9 mouse cellular contexts compared by ENCODE assay signal in genomic region chr4:137305831-137306576, GRCm38 (mm10). TPM values are rescaled to one million over a fixed set of nuclear protein-coding genes. Genes with fewer than 3 reads are reported as not detected.
A peak's percentile ranks its signal among the peaks of the same experiment; 100 is the strongest.
DNase-seq lines count a peak whose midpoint lies in the region; ATAC-seq lines count a peak whose summit lies in the region.
"Had no signal": no experiment of that assay in that cellular context is flagged by ENCODE, and none has a peak within 500 bp of the region (broad histone marks: within the 10 kb centered on the region; RNA-seq: fewer than 3 reads in every experiment).

No protein-coding gene starts in this region.

- no peak overlapping the region for H3K4me3 ChIP-seq in forebrain, embryonic 11.5 days (ENCODE audit: low read depth, low read length)
- H3K4me3 ChIP-seq in forebrain, embryonic 16.5 days (replicated peaks; ENCODE audit: low read length), result no peak overlapping the region
- H3K4me3 ChIP-seq in midbrain, embryonic 14.5 days (replicated peaks; ENCODE audit: low read depth, low read length), result no peak overlapping the region
- H3K4me3 ChIP-seq in midbrain, embryonic 13.5 days (replicated peaks), result no peak overlapping the region
- no peak overlapping the region for H3K4me3 ChIP-seq in kidney, embryonic 16.5 days (ENCODE audit: low read length)
- H3K4me3 ChIP-seq in stomach, embryonic 14.5 days (ENCODE audit: low read depth, low read length), result no peak overlapping the region
- H3K4me3 ChIP-seq: lung, embryonic 15.5 days had no signal

- no peak overlapping the region for H3K4me2 ChIP-seq in forebrain, embryonic 11.5 days (ENCODE audit: low read depth, low read length, severe bottlenecking)
- H3K4me2 ChIP-seq in forebrain, embryonic 16.5 days (ENCODE audit: low read length), result no peak overlapping the region
- H3K4me2 ChIP-seq in midbrain, embryonic 14.5 days (ENCODE audit: low read length), result no peak overlapping the region
- no peak overlapping the region for H3K4me2 ChIP-seq in midbrain, embryonic 13.5 days (replicated peaks)
- H3K4me2 ChIP-seq in kidney, embryonic 16.5 days (replicated peaks; ENCODE audit: low read depth, low read length), result no peak overlapping the region
- no peak overlapping the region for H3K4me2 ChIP-seq in stomach, embryonic 14.5 days (replicated peaks; ENCODE audit: low read depth, low read length)
- H3K4me2 ChIP-seq: lung, embryonic 15.5 days had no signal

- H3K27ac ChIP-seq in forebrain, embryonic 11.5 days (ENCODE audit: low read depth, low read length), result no peak overlapping the region
- no peak overlapping the region for H3K27ac ChIP-seq in forebrain, embryonic 16.5 days (ENCODE audit: low read length)
- H3K27ac ChIP-seq in midbrain, embryonic 14.5 days (replicated peaks; ENCODE audit: low read depth, low read length), result 0 out of 2 replicates have a peak overlapping the region, but pooled peaks have one; percentile 13
- no peak overlapping the region for H3K27ac ChIP-seq in midbrain, embryonic 13.5 days
- peak overlapping the region; percentile 78 for H3K27ac ChIP-seq in kidney, embryonic 16.5 days (ENCODE audit: low read length)
- peak overlapping the region; percentile 27; the same call in 1 of the 2 replicates for H3K27ac ChIP-seq in stomach, embryonic 14.5 days (ENCODE audit: low read length)
- H3K27ac ChIP-seq: lung, embryonic 15.5 days had no signal

- H3K9me3 ChIP-seq in forebrain, embryonic 11.5 days (ENCODE audit: control insufficient read depth, low read length), result no peaks in the 10 kb centered on the region
- no peaks in the 10 kb centered on the region for H3K9me3 ChIP-seq in forebrain, embryonic 16.5 days (ENCODE audit: control insufficient read depth, low read length)
- H3K9me3 ChIP-seq in midbrain, embryonic 14.5 days (ENCODE audit: control insufficient read depth, low read length), result no peaks in the 10 kb centered on the region
- H3K9me3 ChIP-seq in midbrain, embryonic 13.5 days, result no peaks in the 10 kb centered on the region
- H3K9me3 ChIP-seq in kidney, embryonic 16.5 days (ENCODE audit: low read length), result no peaks in the 10 kb centered on the region
- no peaks in the 10 kb centered on the region for H3K9me3 ChIP-seq in stomach, embryonic 14.5 days (ENCODE audit: control insufficient read depth, low read depth, low read length)
- H3K9me3 ChIP-seq: lung, embryonic 15.5 days had no signal

- H3K9ac ChIP-seq in forebrain, embryonic 11.5 days (ENCODE audit: low read length), result no peak overlapping the region
- no peak overlapping the region for H3K9ac ChIP-seq in forebrain, embryonic 16.5 days (replicated peaks; ENCODE audit: low read depth, low read length)
- H3K9ac ChIP-seq in midbrain, embryonic 14.5 days (replicated peaks; ENCODE audit: low read length), result 0 out of 2 replicates have a peak overlapping the region, but pooled peaks have one; percentile 20
- no peak overlapping the region for H3K9ac ChIP-seq in midbrain, embryonic 13.5 days (replicated peaks)
- H3K9ac ChIP-seq in kidney, embryonic 16.5 days (replicated peaks; ENCODE audit: low read length), result peak overlapping the region; percentile 29; the same call in 1 of the 2 replicates
- H3K9ac ChIP-seq in stomach, embryonic 14.5 days (replicated peaks; ENCODE audit: low read depth, low read length), result no peak overlapping the region
- H3K9ac ChIP-seq: lung, embryonic 15.5 days had no signal

- peak; percentile 45 for DNase-seq in forebrain, embryonic 11.5 days (ENCODE audit: low spot score)
- no peak for DNase-seq in midbrain, embryonic 14.5 days
- DNase-seq in spleen, postnatal 4 days (ENCODE audit: low spot score in 2 of 2), result no peak

- WGBS in forebrain, embryonic 11.5 days, result 86% methylated on average over 13 of the region's 13 CpGs
- 79% methylated on average over 13 of the region's 13 CpGs for WGBS in forebrain, embryonic 16.5 days
- 56% methylated on average over 13 of the region's 13 CpGs for WGBS in midbrain, embryonic 14.5 days
- 75% methylated on average over 13 of the region's 13 CpGs for WGBS in midbrain, embryonic 13.5 days
- 39% methylated on average over 13 of the region's 13 CpGs for WGBS in kidney, embryonic 16.5 days
- 53% methylated on average over 13 of the region's 13 CpGs for WGBS in stomach, embryonic 14.5 days

- H3K27me3 ChIP-seq in forebrain, embryonic 11.5 days (ENCODE audit: control insufficient read depth, insufficient read depth, low read length), result no peaks in the 10 kb centered on the region
- H3K27me3 ChIP-seq in forebrain, embryonic 16.5 days (replicated peaks; ENCODE audit: control insufficient read depth, insufficient read depth, low read length), result no peaks in the 10 kb centered on the region
- H3K27me3 ChIP-seq in midbrain, embryonic 14.5 days (ENCODE audit: control insufficient read depth, insufficient read depth, low read length), result no peaks in the 10 kb centered on the region
- no peaks in the 10 kb centered on the region for H3K27me3 ChIP-seq in midbrain, embryonic 13.5 days
- no peaks in the 10 kb centered on the region for H3K27me3 ChIP-seq in kidney, embryonic 16.5 days (ENCODE audit: insufficient read depth, low read length)
- H3K27me3 ChIP-seq in stomach, embryonic 14.5 days (ENCODE audit: control insufficient read depth, insufficient read depth, low read length), result no peaks in the 10 kb centered on the region
- H3K27me3 ChIP-seq: lung, embryonic 15.5 days had no signal

- no peak for ATAC-seq in forebrain, embryonic 11.5 days (replicated peaks; ENCODE audit: low FRiP score)
- no peak for ATAC-seq in forebrain, embryonic 16.5 days
- ATAC-seq in midbrain, embryonic 14.5 days (ENCODE audit: low FRiP score, low TSS enrichment), result no peak
- no peak for ATAC-seq in midbrain, embryonic 13.5 days
- ATAC-seq in kidney, embryonic 16.5 days (ENCODE audit: low FRiP score, low TSS enrichment), result peak; percentile 13
- no peak for ATAC-seq in stomach, embryonic 14.5 days (ENCODE audit: insufficient number of reproducible peaks, insufficient read depth, low FRiP score, low read depth)
- no peak for ATAC-seq in erythroblast, adult 5-6 weeks (replicated peaks; ENCODE audit: low FRiP score, poor library complexity, severe bottlenecking)

- H3K4me1 ChIP-seq in forebrain, embryonic 11.5 days (replicated peaks; ENCODE audit: control insufficient read depth, insufficient read depth, low read length), result 0 out of 2 replicates have a peak, but pooled peaks cover 2% of the 10 kb centered on the region
- peaks cover 18% of the 10 kb centered on the region for H3K4me1 ChIP-seq in forebrain, embryonic 16.5 days (replicated peaks; ENCODE audit: control insufficient read depth, insufficient read depth, low read length)
- no peaks in the 10 kb centered on the region for H3K4me1 ChIP-seq in midbrain, embryonic 14.5 days (ENCODE audit: control insufficient read depth, insufficient read depth, low read length)
- peaks cover 35% of the 10 kb centered on the region for H3K4me1 ChIP-seq in midbrain, embryonic 13.5 days (replicated peaks)
- H3K4me1 ChIP-seq in kidney, embryonic 16.5 days (ENCODE audit: insufficient read depth, low read length), result peaks cover 56% of the 10 kb centered on the region
- peaks cover 23% of the 10 kb centered on the region for H3K4me1 ChIP-seq in stomach, embryonic 14.5 days (ENCODE audit: control insufficient read depth, insufficient read depth, low read length)

- no peaks in the 10 kb centered on the region for H3K36me3 ChIP-seq in forebrain, embryonic 11.5 days (ENCODE audit: control insufficient read depth, insufficient read depth, low read length)
- H3K36me3 ChIP-seq in forebrain, embryonic 16.5 days (ENCODE audit: control insufficient read depth, insufficient read depth), result no peaks in the 10 kb centered on the region
- no peaks in the 10 kb centered on the region for H3K36me3 ChIP-seq in midbrain, embryonic 14.5 days (ENCODE audit: control insufficient read depth, insufficient read depth, low read length)
- H3K36me3 ChIP-seq in midbrain, embryonic 13.5 days, result no peaks in the 10 kb centered on the region
- H3K36me3 ChIP-seq in kidney, embryonic 16.5 days (ENCODE audit: insufficient read depth, low read length), result no peaks in the 10 kb centered on the region
- no peaks in the 10 kb centered on the region for H3K36me3 ChIP-seq in stomach, embryonic 14.5 days (ENCODE audit: control insufficient read depth, insufficient read depth, low read length)

RNA-seq across cellular contexts. Expression of gene Wnt4, which starts 28.7 kb away (rescaled TPM):
- 1.5 and 1.9 TPM in 2 replicates for polyA plus RNA-seq in forebrain, embryonic 11.5 days (2014; fragmentation: Nextera tagmentation; extraction: Ambion mirVana)
- polyA plus RNA-seq in forebrain, embryonic 16.5 days (2015; fragmentation: Nextera tagmentation; extraction: Ambion mirVana), result 0.92 and 0.99 TPM in 2 replicates
- polyA plus RNA-seq in midbrain, embryonic 14.5 days (2014; fragmentation: Nextera tagmentation; extraction: Ambion mirVana), result 0.94 and 1.4 TPM in 2 replicates
- 0.59 and 1.4 TPM in 2 replicates for polyA plus RNA-seq in midbrain, embryonic 13.5 days (2015; fragmentation: Nextera tagmentation; extraction: Ambion mirVana)
- polyA plus RNA-seq in kidney, embryonic 16.5 days (2015; fragmentation: Nextera tagmentation; extraction: Ambion mirVana), result 7.9 and 10.8 TPM in 2 replicates
- 6.1 and 6.3 TPM in 2 replicates for polyA plus RNA-seq in stomach, embryonic 14.5 days (2014; fragmentation: Nextera tagmentation; extraction: Ambion mirVana)
- not detected in 2 replicates for total RNA-seq in erythroblast, adult 5-6 weeks (2015; ENCODE audit: low replicate concordance)
- not detected in 2 replicates for total RNA-seq in erythroblast, adult 5-6 weeks (2017; ENCODE audit: low replicate concordance)

RNA-seq across cellular contexts. Expression of gene Cdc42, which starts 51.5 kb away (rescaled TPM):
- 623 and 626 TPM in 2 replicates for polyA plus RNA-seq in forebrain, embryonic 11.5 days (2014; fragmentation: Nextera tagmentation; extraction: Ambion mirVana)
- polyA plus RNA-seq in forebrain, embryonic 16.5 days (2015; fragmentation: Nextera tagmentation; extraction: Ambion mirVana), result 912 and 941 TPM in 2 replicates
- 984 and 991 TPM in 2 replicates for polyA plus RNA-seq in midbrain, embryonic 14.5 days (2014; fragmentation: Nextera tagmentation; extraction: Ambion mirVana)
- 749 and 804 TPM in 2 replicates for polyA plus RNA-seq in midbrain, embryonic 13.5 days (2015; fragmentation: Nextera tagmentation; extraction: Ambion mirVana)
- polyA plus RNA-seq in kidney, embryonic 16.5 days (2015; fragmentation: Nextera tagmentation; extraction: Ambion mirVana), result 739 and 758 TPM in 2 replicates
- 707 and 719 TPM in 2 replicates for polyA plus RNA-seq in stomach, embryonic 14.5 days (2014; fragmentation: Nextera tagmentation; extraction: Ambion mirVana)
- 236 and 252 TPM in 2 replicates for total RNA-seq in erythroblast, adult 5-6 weeks (2015; ENCODE audit: low replicate concordance)
- 105 and 186 TPM in 2 replicates for total RNA-seq in erythroblast, adult 5-6 weeks (2017; ENCODE audit: low replicate concordance)

Comparison
In these comparisons a context has a peak if more than half of its experiments do, and no peak if none do; other contexts are left out.
1. H3K27ac ChIP-seq: peak in midbrain, embryonic 14.5 days (single experiment), kidney, embryonic 16.5 days (single experiment) and stomach, embryonic 14.5 days (single experiment); none in forebrain, embryonic 11.5 days (single experiment), forebrain, embryonic 16.5 days (single experiment) and midbrain, embryonic 13.5 days (single experiment).
2. H3K9ac ChIP-seq: peak in midbrain, embryonic 14.5 days (single experiment) and kidney, embryonic 16.5 days (single experiment); none in forebrain, embryonic 11.5 days (single experiment), forebrain, embryonic 16.5 days (single experiment), midbrain, embryonic 13.5 days (single experiment) and stomach, embryonic 14.5 days (single experiment).